Mouse (Mus musculus) limb, embryonic 10.5 days (tissue): ENCODE results near the gene Rptor. TPM values are rescaled to one million over a fixed set of nuclear protein-coding genes. Genes with fewer than 3 reads are reported as not detected.
A peak's percentile ranks its signal among the peaks of the same experiment; 100 is the strongest.

Experiments used
- DNase-seq: peaks from one replicate; pipeline ENCODE4 v3.0.0-alpha.2; 2017; ENCODE audit warnings: low spot score
- H3K27ac ChIP-seq: fragments of 300-500 bp; sonication (generic); 2 replicates; pipeline ENCODE4 v1.5.1; 2016; ENCODE audit warnings: mild to moderate bottlenecking
- H3K27me3 ChIP-seq: fragments of 300-500 bp; sonication (generic); 2 replicates; pipeline ENCODE4 v1.6.1; 2016; ENCODE audit warnings: low read depth, mild to moderate bottlenecking; ENCODE audit not compliant: poor library complexity, severe bottlenecking
- H3K36me3 ChIP-seq: fragments of 300-500 bp; sonication (generic); 2 replicates; pipeline ENCODE4 v1.6.1; 2016; ENCODE audit warnings: mild to moderate bottlenecking, moderate library complexity
- H3K4me1 ChIP-seq: fragments of 300-500 bp; sonication (generic); 2 replicates; pipeline ENCODE4 v1.6.1; 2016
- H3K4me3 ChIP-seq: fragments of 300-500 bp; sonication (generic); 2 replicates; pipeline ENCODE4 v1.5.1; 2016; ENCODE audit warnings: mild to moderate bottlenecking, moderate library complexity
- H3K9me3 ChIP-seq: fragments of 300-500 bp; sonication (generic); replicated peaks from 2 replicates; pipeline ENCODE4 v1.6.1; 2016; ENCODE audit warnings: mild to moderate bottlenecking
- WGBS: fragments of 180-500 bp; shearing (Covaris S2); methylation state at CpG from one replicate; pipeline ENCODE4 v1.1.7; 2016; 5-methylcytosine and 5-hydroxymethylcytosine counted together
- polyA plus RNA-seq: library from polyadenylated mRNA; unstranded; fragments of >200 nt; fragmentation: Nextera tagmentation; extraction: Ambion mirVana; gene quantifications from 2 replicates; pipeline ENCODE4 v1.2.1, GENCODE M21; 2016

The Rptor gene
- polyA plus RNA-seq, 1 experiment from 2014 or later: 17.9 TPM

DNA sequence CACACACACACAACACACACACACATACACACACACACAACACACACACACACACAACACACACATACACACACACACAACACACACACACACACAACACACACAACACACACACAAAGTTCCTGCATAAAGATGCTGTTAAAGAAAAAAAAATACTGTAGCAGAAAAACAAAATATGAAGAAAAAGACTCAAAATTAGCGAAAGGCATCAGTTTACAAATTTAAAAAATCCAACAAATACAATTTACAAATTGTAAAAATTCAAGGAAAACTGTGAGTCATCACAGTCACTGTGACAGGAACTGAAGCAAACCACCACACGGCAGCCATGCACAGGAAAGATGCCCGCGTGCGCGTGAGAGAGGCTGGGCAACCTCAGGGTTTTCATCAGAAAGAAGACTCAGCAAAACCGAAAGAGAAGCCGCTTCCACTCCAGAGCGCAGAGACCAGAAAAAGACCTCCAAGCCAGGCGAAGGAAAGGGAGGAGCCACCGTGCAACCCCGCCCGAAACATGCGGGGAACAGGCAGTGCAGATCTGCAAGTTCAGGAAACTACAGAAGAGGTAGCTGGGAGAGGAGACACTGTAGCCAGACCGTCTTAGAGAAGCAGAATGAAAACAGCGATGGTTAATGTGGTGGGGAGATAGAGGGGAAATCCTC, 325.4 kb downstream of the Rptor start:
- Histone ChIP-seq H3K4me1 (peaks cover 13% of the 10 kb centered on the region), H3K9me3 (no peaks in the 10 kb centered on the region), H3K36me3 (no peaks in the 10 kb centered on the region), H3K27ac (no peak overlapping the region), H3K4me3 (no peak overlapping the region), H3K27me3 (no peaks in the 10 kb centered on the region)
- DNase-seq: no peak
- 75% methylated on average over 16 of the region's 16 CpGs for WGBS

DNA sequence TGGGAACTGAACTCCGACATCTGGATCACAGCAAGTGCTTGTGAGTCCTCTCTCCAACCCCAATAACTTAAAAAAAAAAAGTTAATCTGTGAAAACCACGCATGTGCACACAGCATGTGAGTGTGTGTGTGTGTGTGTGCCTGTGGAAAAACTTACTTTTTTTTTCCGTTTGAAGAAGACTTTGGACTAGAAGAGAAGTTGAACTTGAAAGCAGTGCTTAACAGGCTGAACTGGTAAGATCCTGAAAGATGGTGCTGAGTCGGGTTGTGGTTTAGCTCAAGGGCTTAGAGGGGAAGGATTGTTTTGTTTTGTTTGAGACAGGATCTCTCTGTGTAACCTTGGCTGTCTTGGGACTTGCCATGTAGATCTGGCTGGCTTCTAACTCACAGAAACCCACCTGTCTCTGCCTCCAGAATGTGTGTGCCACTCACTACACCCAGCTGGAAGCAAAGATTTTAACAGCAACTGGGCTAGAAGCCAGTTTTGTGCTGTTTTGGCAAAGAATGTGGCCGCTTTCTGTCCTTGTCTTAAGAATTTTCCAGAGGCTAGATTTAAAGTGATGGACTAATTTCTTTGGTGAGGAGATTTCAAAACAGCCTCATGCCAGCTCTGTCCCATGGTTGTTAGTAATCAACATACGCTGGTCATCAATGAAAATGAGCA, 327.0 kb downstream of the Rptor start:
- H3K27ac ChIP-seq: no peak overlapping the region
- H3K27me3 ChIP-seq: no peaks in the 10 kb centered on the region
- WGBS: 87% methylated on average over 6 of the region's 6 CpGs
- no peak for DNase-seq
- no peaks in the 10 kb centered on the region for H3K9me3 ChIP-seq
- peaks cover 17% of the 10 kb centered on the region for H3K4me1 ChIP-seq
- no peak overlapping the region for H3K4me3 ChIP-seq
- H3K36me3 ChIP-seq: no peaks in the 10 kb centered on the region

DNA sequence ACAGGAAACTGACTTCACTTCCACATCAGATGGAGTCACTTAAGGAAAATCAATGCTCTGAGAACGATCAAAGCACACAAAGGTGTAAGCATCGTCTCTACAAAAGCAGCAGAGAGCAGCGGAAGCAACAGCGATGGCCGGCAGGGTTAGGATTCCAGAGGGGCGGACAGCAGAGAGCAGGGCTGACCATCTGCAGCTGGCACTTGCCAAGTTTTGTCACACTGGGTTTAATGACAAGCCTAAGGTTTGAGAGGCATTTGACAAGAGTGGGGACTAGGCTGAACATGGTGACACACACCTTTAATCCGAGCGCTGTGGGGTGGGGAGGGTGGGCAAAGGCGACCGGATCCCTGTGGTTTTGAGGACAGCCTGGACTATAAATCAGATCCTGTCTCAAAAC, 329.1 kb downstream of the Rptor start:
- Histone ChIP-seq H3K4me3 (no peak overlapping the region), H3K27ac (peak overlapping the region; percentile 50; the same call in 1 of the 2 replicates), H3K9me3 (no peaks in the 10 kb centered on the region), H3K36me3 (no peaks in the 10 kb centered on the region), H3K4me1 (peaks cover 30% of the 10 kb centered on the region), H3K27me3 (no peaks in the 10 kb centered on the region)
- WGBS: 76% methylated on average over 10 of the region's 10 CpGs
- no peak for DNase-seq

DNA sequence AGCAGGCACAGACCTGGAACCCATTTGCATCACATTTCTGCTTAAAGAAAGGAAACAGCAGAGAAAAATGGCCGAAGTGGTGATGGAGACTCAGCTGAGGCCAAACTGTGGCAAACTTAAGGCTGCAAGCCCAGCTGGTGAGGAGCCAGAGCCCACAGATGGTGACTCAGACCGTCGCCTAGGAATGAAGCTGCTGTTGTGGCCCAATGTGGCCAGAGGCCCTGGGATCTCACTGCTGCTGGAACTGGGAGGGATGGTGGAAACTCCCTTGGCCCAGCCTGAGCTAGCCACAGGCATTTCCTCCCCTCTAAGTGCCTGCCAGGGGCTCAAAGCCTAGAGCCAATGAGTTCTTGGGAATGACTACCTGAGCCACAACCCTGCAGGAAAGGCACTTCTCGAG, 330.4 kb downstream of the Rptor start:
- 67% methylated on average over 4 of the region's 4 CpGs for WGBS
- H3K4me1 ChIP-seq: peaks cover 43% of the 10 kb centered on the region
- H3K9me3 ChIP-seq: no peaks in the 10 kb centered on the region
- DNase-seq: no peak
- H3K27ac ChIP-seq: no peak overlapping the region
- H3K36me3 ChIP-seq: no peaks in the 10 kb centered on the region
- H3K4me3 ChIP-seq: no peak overlapping the region
- peaks cover 7% of the 10 kb centered on the region; the same call in 1 of the 2 replicates for H3K27me3 ChIP-seq

DNA sequence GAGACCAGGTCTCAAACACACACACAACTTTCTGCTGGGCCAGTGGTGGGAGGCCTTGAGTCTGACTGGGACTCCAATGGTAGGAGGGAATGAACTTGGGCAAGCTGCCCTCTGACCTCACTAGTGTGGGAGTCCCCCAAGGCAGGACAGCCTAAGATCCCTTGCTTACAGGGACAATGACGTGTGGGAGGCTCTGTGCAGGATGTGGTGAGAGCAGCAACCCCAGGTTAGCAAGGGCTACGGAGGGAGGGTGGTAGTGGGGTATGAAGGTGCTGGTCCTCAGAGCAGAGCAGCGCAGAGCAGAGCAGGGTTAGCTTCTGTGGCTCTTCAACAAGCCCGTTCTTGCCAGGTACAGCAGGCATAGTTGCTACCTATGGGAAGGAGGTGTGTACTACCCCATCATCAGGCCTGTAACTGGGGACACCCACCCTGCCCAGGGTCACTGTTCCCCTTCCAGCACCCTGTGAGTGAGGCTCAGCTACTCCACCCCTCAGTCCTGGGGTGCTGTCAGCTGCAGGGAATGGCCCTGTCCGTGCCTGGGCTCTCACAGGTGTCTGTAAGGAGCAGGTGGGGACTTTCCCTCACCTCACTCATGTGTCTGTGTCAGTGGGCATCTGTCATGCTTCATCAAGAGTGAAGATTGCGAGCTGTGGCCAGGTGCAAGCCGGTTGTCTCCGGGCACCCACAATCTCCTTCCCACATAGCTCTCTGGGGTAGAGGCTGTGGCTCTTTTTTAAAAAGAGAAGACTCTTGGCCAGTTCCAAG, 331.3 kb downstream of the Rptor start:
- Histone ChIP-seq H3K4me1 (peaks cover 52% of the 10 kb centered on the region), H3K27me3 (peaks cover 15% of the 10 kb centered on the region; the same call in 1 of the 2 replicates), H3K36me3 (no peaks in the 10 kb centered on the region), H3K9me3 (no peaks in the 10 kb centered on the region), H3K4me3 (no peak overlapping the region), H3K27ac (0 out of 2 replicates have a peak overlapping the region, but pooled peaks have one; percentile 7)
- 81% methylated on average over 8 of the region's 8 CpGs for WGBS
- no peak for DNase-seq

DNA sequence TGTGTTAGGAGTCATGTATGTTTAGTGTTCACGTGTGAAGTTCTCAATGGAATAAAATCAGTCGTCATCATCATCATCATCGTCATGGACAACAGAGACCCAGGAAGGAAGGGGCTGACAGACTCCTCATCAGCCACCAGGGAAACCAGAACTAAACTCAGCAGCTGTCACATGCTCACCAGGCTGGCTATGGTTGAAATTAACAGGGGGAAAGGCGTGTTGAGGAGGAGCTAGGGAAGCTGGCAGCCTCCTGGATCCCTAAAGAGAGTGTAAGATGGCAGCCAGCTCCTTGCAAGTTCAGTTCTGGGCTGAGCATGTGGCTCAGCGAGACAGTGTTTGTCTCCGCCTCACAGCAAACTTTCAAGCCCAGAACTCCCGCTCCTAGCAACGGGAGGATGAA, 332.1 kb downstream of the Rptor start:
- Histone ChIP-seq H3K4me1 (peaks cover 60% of the 10 kb centered on the region), H3K4me3 (no peak overlapping the region), H3K9me3 (no peaks in the 10 kb centered on the region), H3K27ac (no peak overlapping the region), H3K36me3 (no peaks in the 10 kb centered on the region), H3K27me3 (peaks cover 23% of the 10 kb centered on the region)
- 74% methylated on average over 8 of the region's 8 CpGs for WGBS
- no peak for DNase-seq

DNA sequence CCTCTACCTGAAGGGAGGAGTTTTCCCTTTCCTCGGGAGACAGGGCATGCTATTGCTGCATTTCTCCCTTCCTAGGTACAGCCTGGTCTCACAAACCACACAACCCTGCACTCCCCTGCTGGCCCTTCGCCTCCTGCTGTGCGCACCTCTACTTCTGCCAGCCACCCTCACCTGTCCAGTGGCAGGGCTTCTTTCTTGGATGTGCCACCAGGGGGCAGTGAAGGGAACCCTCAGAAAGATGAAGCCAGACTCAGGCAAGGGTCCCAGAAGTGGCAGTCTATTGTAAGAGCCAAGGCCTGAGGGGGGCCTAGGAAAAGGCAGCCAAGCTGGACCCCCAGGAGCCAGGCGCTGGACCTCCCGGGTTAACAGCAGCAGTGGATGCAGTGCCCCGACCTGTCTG, 332.8 kb downstream of the Rptor start:
- H3K27me3 ChIP-seq: peaks cover 30% of the 10 kb centered on the region
- peaks cover 66% of the 10 kb centered on the region for H3K4me1 ChIP-seq
- H3K4me3 ChIP-seq: no peak overlapping the region
- no peaks in the 10 kb centered on the region for H3K36me3 ChIP-seq
- DNase-seq: peak; percentile 76
- WGBS: 33% methylated on average over 6 of the region's 6 CpGs
- no peaks in the 10 kb centered on the region for H3K9me3 ChIP-seq
- 0 out of 2 replicates have a peak overlapping the region, but pooled peaks have one; percentile 47 for H3K27ac ChIP-seq

DNA sequence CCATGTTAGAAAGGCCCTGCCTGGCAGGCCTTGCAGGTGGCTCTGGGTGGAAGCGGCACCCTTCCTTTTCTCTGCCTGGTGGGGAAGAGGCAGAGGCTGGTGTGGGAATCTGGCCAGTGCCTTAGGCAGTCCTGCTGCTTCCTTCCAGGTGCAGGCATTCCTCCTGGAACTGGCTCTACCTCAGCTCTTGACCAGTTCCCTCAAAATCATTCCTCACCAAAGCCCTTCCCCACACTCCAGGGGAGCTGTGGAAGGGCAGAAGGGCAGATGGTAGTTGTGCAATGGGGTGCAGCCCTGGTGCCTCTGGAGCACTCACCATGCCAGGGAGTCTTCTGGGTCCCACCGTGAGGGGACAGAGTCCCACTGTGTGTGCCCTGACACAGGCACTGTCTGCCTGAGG, 333.8 kb downstream of the Rptor start:
- no peaks in the 10 kb centered on the region for H3K36me3 ChIP-seq
- no peak for DNase-seq
- peaks cover 76% of the 10 kb centered on the region for H3K4me1 ChIP-seq
- peak overlapping the region; percentile 59 for H3K27ac ChIP-seq
- H3K27me3 ChIP-seq: peaks cover 40% of the 10 kb centered on the region
- 87% methylated on average over 2 of the region's 2 CpGs for WGBS
- H3K9me3 ChIP-seq: no peaks in the 10 kb centered on the region
- H3K4me3 ChIP-seq: no peak overlapping the region

DNA sequence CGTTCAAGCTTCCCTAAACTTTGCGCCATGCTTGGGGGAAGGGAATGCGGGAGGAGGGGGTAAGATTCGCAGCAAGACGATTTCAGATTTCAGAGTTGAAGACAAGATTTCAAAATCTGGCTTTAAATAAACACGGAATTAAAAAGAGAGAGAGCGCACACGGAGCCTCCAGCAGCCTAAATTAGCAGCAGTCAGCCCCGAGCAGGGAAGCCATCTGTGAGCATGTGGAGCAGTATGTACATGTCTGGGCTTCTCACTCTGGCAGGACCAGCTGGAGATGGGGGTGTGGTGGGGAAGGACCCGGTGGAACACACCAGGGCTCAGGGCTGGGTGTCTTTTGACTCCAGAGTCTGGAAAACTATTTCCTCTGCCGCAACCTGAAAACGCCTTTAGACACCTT, 334.5 kb downstream of the Rptor start:
- H3K27me3 ChIP-seq: peaks cover 41% of the 10 kb centered on the region
- DNase-seq: no peak
- no peaks in the 10 kb centered on the region for H3K36me3 ChIP-seq
- 61% methylated on average over 12 of the region's 12 CpGs for WGBS
- peaks cover 79% of the 10 kb centered on the region for H3K4me1 ChIP-seq
- no peak overlapping the region for H3K4me3 ChIP-seq
- H3K27ac ChIP-seq: peak overlapping the region; percentile 59
- H3K9me3 ChIP-seq: no peaks in the 10 kb centered on the region

DNA sequence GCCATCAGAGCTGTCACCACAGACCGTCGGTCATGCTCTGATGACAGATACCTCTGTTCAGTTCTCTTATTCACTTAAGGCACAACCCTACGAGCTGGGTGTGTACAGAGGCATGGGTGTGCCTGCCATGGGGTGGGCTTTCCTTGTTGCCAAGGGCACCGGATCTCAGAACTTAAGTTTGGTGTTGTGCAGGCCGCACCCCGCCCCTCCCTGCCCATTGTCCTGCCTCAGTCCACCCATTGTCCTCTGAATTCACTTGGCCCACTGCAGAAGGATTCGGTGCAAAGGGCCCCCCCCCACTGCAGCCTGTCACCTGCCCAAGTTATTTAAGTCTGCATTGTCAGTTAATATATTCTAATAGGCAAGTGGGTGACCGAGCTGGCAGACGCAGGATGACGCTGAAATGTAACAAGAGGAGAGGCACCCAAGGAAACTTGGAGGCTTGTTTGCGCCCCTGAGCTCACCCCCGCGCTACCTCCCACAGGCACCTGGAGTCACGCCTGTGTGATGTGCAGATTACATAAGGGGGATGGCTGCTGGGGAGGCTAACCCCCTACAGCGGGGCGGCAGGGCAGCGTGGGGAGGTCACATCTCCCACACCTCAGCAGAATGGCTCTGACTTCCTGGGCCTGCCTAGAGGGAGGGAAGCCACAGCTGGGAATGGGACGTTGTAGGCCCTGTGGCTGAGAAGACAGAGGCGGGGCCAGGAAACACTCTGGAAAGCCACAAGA, 335.2 kb downstream of the Rptor start:
- 59% methylated on average over 19 of the region's 19 CpGs for WGBS
- no peaks in the 10 kb centered on the region for H3K36me3 ChIP-seq
- 0 out of 2 replicates have a peak overlapping the region, but pooled peaks have one; percentile 5 for H3K27ac ChIP-seq
- peaks cover 80% of the 10 kb centered on the region for H3K4me1 ChIP-seq
- H3K9me3 ChIP-seq: no peaks in the 10 kb centered on the region
- H3K27me3 ChIP-seq: peaks cover 41% of the 10 kb centered on the region
- no peak overlapping the region for H3K4me3 ChIP-seq
- DNase-seq: no peak

DNA sequence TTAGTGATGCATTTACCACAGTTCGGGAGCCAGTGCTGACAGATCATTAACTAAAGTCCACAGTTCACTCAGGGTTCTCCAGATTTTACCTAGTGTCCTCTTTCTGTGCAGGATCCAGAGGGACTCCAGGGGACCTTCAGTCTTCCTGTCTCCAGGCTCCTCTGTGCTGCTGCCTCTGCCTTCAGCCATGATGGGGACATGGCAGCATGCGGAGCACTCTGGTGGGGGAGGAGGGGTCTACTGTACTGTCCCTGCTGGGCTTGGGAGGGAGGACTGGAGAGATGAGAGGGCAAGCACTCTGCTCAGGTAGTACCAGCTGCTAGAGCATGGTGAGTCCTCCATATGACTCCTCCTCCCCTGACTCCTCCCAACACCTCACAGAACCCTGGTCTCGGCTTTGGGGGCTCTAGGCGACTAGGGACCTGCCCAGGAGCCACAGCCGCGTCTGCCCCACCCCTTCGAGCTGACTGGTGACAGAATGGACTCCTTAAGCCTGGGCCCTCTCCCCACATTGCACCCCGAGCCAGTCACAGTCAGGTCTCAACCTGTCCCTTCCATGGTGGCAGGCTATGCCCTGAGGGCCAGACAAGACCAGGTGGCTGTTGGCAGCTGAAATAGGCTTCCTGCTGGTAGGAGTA, 336.5 kb downstream of the Rptor start:
- H3K27ac ChIP-seq: peak overlapping the region; percentile 3; the same call in 1 of the 2 replicates
- H3K27me3 ChIP-seq: peaks cover 45% of the 10 kb centered on the region
- peaks cover 85% of the 10 kb centered on the region for H3K4me1 ChIP-seq
- H3K4me3 ChIP-seq: 0 out of 2 replicates have a peak overlapping the region, but pooled peaks have one; percentile 6
- no peak for DNase-seq
- no peaks in the 10 kb centered on the region for H3K9me3 ChIP-seq
- no peaks in the 10 kb centered on the region for H3K36me3 ChIP-seq
- 47% methylated on average over 8 of the region's 8 CpGs for WGBS

DNA sequence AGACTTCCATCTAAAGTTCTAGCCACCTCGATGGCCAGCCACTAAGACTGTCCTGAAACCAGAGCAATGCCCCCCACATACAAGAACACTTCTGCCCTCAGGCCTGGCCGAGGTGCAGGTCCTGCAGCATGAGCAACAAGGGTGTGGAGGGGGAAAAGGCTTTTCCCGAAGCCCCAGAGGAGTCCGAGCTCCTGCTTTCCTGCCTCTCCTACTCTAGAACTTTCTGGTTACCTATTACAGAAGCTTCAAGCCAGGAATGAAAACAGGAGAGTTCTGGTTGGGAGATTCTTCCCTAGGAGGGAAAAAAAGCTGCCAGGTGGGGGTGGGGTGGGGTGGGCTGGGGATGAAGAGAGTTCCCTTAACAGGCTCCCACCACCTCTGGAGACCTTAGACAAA, 337.0 kb downstream of the Rptor start:
- H3K36me3 ChIP-seq: no peaks in the 10 kb centered on the region
- 0 out of 2 replicates have a peak overlapping the region, but pooled peaks have one; percentile 6 for H3K4me3 ChIP-seq
- H3K4me1 ChIP-seq: peaks cover 90% of the 10 kb centered on the region
- 60% methylated on average over 4 of the region's 4 CpGs for WGBS
- DNase-seq: no peak
- H3K9me3 ChIP-seq: no peaks in the 10 kb centered on the region
- H3K27me3 ChIP-seq: peaks cover 49% of the 10 kb centered on the region
- H3K27ac ChIP-seq: peak overlapping the region; percentile 15; the same call in 1 of the 2 replicates
